Mouse (Mus musculus) kidney, adult 8-10 months (tissue): ENCODE measurements around the gene Efcab11.

ENCODE experiments used
- DNase-seq, 2 experiments: peaks; one replicate each; pipeline ENCODE4 v3.0.0; 2022

Efcab11 gene

DNA sequence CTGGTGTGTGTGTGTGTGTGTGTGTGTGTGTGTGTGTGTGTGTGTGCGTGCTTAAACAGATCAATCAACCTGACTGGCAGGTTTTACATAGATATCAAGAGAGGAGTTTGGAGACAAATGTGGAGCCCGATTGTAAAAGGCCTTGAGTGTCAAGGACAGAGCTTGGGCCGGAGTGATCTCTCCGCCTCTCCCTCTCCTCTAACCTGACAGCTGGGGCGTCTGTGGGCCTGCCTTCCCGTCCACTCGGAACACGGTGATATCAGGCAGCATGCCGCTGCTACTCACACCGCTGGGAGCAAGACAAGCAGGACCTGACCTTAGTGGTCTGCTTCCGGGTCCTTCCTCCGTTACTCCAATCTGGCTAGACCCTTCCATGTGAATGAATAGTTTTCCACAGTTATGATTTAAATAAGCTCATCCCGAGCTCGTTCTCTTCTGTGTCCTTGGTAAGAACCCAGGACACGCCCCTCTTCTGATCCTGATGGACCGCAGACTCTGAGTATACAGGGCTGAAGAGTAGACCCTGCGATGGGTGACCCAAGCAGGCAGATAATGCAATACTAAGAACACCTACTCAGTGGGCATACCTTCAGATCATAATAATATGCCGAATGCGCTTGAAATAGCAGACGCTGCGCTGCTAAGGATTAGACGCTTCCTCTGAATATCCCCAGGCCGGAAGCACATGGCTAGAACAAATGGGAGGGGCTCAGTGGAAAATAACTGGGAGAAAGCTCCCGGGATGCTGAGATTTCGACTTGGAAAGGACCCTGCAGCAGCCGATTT lies 214.1 kb downstream of the Efcab11 start:
- no peak for DNase-seq

DNA sequence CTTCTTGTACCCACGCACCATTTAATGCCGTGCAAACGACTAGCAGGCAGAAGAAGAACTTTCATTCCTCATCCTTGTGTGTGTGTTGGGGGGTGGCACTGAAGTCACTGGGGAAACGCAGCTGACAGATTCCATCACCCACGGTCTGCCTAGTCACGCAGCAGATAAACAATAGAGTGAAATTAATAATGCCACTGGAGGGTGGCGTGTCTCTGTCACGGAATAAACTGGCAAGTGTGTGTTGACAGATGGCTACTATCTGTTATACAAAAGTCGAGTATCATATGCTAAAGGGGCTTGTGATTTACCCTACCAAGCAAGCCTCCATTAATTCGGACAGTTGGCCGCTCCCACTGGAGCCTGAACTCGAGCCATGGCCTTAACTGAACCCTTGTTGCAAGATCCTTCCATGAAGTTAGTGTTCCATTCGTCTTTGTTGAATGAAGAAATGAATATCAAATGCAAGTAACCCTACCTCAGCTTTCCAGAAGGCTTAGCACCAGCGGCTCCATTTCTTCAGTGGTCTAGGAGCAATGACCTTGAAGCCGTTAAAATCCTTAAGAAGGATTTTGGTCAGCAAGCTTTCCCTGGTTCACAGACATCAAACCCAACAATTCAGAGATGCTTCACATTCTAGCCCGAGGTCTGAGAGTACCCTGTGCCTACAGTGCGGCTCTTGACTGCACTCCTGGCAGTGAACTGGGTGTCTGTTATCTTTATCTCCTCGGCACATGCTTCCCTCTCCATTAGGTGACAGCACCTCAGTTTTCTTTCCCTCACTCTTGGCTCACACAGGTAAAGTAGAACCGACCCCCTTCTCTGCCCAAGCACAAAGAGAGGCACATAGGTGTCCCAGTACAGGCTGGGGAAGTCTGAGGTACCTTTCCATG lies 229.0 kb downstream of the Efcab11 start:
- DNase-seq: no peak

DNA sequence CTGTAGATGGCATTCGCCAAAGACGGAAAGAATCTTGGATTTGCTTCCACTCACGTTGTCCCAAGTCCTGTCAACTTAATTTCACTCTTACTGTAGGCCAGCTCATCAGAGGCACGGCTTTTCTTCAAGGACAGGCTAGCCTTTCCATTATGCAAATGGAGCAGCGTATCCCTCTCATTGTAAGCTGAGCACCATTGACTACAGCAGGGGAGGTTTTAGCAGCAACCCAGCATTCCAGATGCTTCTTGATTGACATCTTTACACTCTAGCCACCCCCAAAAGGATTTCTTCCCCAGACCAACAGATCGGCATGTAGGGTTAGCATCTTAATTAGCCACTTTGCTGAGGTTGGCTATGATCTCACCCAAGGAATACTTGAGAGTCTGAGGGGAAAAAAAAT lies 231.8 kb downstream of the Efcab11 start:
- DNase-seq: no peak

DNA sequence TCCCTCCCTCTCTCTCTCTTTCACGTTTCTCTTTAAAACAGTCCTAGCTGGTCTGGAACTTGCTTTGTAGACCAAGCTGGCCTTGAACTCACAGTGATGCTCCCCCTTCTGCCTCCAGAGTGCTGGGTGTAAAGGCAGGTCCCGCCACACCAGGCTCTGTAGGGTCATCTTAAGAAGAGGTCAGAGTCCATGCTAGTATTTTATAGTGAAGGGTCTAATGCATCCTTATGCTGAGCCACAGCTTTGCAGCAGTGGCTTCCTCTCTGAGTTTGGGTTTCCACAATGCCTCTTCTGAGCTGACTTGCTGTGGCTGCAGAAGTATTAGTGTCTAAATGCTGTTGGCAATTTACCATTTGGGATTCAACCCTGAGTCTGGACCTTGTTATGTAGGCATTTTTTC lies 234.5 kb downstream of the Efcab11 start:
- DNase-seq: no peak

DNA sequence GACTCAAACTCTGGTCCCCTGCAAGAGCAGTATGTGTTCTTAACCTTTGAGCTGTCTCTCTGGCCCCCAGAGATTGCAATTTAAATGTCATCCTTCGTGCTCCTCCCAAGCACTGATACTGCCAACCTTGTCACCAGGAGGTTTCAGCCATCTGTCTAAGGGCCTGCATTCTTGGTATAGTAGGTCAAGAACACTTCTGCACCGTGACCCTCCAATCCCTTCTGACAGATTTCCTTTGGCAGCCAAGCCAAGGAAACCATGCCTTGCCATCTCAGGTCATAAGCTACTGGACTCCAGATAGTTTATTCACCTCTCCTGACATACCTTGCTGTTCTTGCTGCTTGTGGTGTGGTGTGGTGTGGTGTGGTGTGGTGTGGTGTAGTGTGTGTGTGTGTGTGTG lies 235.5 kb downstream of the Efcab11 start:
- no peak for DNase-seq

DNA sequence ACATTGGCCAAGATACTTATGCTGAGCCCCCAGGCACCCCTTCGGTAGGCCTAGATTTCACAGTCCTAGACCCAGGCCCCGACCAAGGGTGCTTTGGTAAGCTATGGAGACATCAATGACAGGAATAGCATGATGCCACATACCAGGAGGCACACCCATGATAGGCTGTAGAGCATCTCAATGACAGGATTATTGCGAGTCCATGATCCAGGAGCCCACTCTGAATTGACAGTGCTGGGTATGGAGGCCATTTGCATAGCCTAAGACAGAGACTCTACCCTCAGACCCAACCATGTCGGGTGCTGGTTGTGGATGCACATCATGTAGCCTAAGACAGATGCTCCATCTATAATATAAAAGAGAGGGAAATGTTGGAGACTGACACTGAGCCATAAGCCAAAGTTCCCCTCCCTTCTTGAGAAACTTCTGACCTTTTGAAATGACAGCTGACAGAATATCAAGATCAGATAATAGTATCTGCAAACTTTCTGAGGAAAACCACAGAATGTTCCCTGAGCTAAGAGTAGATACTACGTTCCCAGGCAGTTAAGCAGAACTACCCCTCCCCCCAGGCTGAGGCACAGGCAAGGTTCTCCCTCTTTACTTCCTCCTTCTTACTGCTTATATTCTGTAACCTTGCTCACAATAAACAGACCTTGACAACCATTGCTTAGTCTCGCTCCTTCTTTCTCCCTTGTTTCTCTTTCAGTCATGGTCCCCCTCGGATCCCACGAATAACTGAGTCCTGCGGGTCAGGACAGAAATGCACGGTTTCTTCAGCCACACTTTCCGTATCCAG lies 237.5 kb downstream of the Efcab11 start:
- DNase-seq: no peak

DNA sequence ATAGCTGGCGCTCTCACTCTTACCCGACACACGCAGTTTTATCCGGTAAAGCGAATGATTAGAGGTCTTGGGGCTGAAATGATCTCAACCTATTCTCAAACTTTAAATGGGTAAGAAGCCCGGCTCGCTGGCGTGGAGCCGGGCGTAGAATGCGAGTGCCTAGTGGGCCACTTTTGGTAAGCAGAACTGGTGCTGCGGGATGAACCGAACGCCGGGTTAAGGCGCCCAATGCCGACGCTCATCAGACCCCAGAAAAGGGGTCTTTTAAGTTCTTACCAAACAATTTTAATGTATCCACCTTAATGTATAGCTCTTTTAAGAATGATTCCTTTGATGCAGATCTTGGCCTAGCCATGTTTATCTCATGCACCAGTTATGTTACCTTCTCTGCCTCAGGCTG lies 238.8 kb downstream of the Efcab11 start:
- peak; percentile 18 to 61 for DNase-seq

DNA sequence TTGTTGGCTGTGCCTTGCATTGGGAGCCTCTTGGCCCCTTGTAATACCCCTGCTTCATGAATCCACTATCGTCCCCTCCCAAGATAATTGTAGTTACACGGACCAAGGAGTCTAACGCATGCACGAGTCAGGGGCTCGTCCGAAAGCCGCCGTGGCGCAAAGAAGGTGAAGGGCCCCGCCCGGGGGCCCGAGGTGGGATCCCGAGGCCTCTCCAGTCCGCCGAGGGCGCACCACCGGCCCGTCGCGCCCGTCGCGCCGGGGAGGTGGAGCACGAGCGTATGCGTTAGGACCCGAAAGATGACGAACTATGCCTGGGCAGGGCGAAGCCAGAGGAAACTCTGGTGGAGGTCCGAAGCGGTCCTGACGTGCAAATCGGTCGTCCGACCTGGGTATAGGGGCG lies 239.3 kb downstream of the Efcab11 start:
- no peak for DNase-seq
